Mouse (Mus musculus): ENCODE measurements around the gene Spg7. TPM values are rescaled to one million over a fixed set of nuclear protein-coding genes. Genes with fewer than 3 reads are reported as not detected.
"Not testable (repeated sequence)": the region's sequence is repeated elsewhere in the genome, so short reads cannot be mapped to it uniquely, and the experiment has no call there.

Gene Spg7
- total RNA-seq, 2 experiments from 2014 or later = 70.4 to 71.3 TPM

DNA sequence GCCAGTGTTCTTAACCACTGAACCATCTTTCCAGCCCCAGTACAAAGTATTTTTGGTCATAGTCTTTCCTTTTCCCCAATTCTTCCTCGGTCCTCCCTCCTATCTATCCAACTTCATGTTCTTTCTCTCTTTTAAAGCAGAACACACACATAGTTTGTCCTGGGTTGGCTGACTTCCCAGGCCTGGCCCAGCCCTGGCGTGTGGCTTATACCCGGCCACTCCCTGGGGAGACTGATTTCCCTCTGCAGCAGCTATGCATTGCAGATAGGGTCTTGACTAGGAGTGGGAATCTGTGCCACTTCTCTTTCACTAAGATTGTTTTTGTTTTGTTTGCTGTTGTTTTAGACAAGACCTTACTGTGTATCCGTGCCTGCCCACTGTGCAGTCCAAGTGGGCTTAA is 8.4 kb downstream of the Spg7 start:
- intact Hi-C loops (cut with DNase I) = no loop called here
- DNase-seq (ENCODE audit: extremely low spot score in 1 of 2, low spot score in 2 of 2) = peak in 1 of 2 experiments; percentile 43

DNA sequence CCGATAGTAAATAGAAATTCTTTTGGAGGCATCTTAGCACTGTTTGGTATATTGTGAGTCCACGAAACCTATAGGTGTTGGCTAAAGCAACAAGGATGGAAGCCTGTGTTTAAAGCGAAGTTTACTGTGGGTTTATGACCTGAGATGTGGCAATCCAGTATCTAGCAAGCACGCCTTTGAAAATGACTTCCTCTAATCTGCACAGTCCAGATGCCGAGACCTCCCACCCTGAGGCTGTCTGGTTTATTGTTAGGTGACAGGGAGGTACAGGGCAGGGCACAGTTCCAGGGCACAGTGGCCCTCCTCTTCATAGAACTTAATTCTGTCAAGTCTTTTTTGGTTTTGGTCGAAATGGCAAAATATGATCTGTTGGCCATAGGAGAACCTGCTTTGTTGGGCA is 14.5 kb downstream of the Spg7 start:
- no peak for DNase-seq (ENCODE audit: extremely low spot score in 1 of 2, low spot score in 2 of 2)
- intact Hi-C loops (cut with DNase I) = no loop called here

DNA sequence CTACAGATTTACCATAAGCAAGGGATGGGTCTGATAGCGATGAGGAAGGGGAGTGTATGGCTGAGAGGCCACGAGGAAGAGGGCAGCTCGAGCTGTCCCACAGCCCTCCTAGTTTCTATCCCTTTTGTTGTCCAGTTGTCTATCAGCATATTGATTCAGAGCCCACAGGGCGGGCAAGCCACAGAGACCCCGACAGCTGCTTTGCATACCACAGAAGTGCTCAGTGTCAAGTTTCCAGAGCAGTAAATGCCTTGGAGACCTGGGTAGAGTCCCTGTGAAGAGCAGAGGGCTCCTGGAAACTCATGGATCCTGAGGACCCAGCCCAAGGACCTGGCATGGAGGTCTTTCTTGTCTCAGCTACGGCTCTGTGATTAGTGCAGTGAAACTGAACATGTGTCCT is 20.3 kb downstream of the Spg7 start:
- intact Hi-C loops (cut with DNase I) = no loop called here
- no peak for DNase-seq (ENCODE audit: extremely low spot score in 1 of 2, low spot score in 2 of 2)

GRCm38 (mm10) chr8:123083610-123084009 is 20.9 kb downstream of the Spg7 start:
- DNase-seq (ENCODE audit: extremely low spot score in 1 of 2, low spot score in 2 of 2) = peak; percentile 43 to 61
- intact Hi-C loops (cut with DNase I) = no loop called here

GRCm38 (mm10) chr8:123087289-123087688 is 24.5 kb downstream of the Spg7 start:
- DNase-seq (ENCODE audit: extremely low spot score in 1 of 2, low spot score in 2 of 2) = no peak
- intact Hi-C loops (cut with DNase I) = no loop called here

DNA sequence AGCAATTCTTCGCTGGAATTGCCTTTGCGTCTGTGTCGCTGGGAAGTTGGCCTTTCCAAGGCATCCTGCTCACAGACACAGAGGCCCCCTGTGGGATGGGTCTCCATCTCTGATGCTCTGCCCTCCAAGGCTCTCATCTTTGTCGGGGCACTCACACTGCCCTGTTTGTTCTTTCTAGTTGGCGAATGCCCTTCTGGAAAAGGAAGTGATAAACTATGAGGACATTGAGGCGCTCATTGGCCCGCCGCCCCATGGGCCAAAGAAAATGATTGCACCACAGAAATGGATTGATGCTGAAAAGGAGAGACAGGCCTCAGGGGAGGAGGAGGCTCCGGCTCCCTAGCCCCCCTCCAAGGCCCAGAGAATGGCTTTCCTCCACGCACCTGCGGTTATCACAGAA is 34.5 kb downstream of the Spg7 start:
- intact Hi-C loops (cut with DNase I) = no loop called here
- DNase-seq (ENCODE audit: extremely low spot score in 1 of 2, low spot score in 2 of 2) = no peak

DNA sequence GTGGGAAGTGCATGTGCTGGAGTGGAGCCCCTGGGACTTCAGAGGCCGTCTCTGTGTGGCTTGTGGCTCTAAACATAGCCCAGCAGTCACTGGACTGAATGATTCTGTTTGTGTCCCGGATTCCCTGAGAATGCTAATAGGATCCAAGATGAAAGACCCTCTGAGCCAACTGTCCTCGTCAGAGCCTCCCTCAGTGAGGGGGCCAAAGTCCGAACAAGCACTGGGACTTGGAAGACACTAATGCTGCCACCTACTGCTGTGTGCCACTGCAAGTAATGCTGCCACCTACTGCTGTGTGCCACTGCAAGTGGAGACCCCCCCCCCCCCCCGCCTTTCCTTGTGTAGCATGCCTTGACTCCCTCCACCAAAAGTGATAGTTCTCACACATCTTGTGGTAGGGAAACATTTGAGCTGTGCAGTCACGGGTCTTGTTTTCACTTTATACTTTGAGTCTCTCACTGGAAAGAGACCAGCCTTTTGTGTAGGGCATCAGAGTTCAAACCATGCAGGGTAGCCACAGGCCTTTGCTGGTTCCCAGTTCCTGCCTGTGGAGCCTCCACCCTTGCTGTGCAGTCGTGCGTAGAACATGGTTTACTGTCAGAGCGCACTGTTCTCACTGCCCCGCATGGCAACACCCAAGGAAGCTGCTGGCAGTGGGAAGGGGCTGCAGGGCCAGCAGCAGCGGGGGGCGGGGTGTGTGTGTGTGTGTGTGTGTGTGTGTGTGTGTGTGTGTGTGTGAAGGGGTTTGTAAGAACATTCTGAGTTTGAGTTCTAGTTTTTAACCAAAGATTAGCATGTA is 35.2 kb downstream of the Spg7 start:
- DNase-seq (ENCODE audit: extremely low spot score in 1 of 2, low spot score in 2 of 2) = peak; percentile 39 to 69
- intact Hi-C loops (cut with DNase I) = no loop called here

- DNase-seq (ENCODE audit: extremely low spot score in 1 of 2, low spot score in 2 of 2) = no peak
- intact Hi-C loops (cut with DNase I) = loop anchor here (5.0 kb wide), 1 partner anchor 58 kb away; the partner anchor contains the start of gene Ankrd11
Measured at GRCm38 (mm10) chr8:123100288-123100687, 37.5 kb downstream of the Spg7 start.

- intact Hi-C loops (cut with DNase I) = loop anchor here (5.0 kb wide), 1 partner anchor 59 kb away; the partner anchor contains the start of gene Ankrd11
- DNase-seq (ENCODE audit: extremely low spot score in 1 of 2, low spot score in 2 of 2) = no peak
Measured at GRCm38 (mm10) chr8:123101244-123101643, 38.5 kb downstream of the Spg7 start.

DNA sequence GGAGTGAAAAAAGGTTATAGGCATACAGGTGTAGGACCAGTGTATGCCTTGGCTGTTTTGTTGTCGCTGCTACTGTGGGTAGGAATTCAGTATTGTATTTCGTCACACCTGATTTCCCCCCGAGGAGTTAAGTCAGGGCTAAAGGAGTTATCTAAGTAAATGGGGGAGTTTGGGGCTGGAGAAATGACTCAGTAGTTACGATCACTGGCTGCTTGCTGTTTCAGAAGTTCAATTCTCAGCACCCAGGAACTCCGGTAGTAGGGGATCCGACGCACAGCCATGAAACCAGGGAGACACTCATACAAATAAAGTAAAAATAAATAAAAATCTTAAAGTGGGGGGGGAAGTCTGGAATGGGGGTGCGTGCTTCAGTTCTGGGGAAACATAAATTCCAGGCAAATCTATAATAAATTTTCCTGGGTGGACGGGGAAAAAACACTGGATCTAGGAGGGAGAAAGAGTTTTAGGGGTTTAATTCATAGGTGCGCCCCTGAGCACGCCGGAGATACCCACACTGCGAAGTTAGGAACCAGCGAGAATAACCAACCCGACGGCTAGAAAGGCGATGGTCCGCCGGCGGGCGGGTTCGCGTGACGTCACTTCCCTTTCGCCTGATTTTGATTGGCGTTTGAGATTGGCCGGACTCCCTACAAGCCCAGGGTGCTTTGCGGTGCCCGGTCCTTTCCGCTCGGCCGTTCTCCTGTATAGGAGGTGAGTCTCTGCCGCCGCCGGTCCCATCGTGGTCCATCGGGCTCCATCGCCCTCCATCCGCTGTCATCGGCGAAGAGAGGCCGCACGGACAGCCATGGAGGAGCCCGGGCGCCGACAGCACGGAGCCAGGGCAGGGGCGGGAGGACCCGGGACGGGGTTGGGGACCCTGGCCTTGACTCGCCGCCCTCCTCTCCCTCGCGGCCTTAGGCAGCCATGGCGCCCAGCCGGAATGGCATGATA is 39.3 kb downstream of the Spg7 start, which contains the start of gene Rpl13:
Gene Rpl13 (plus strand): TSS at position 616 of the 951 bp plus-strand sequence.
- DNase-seq (ENCODE audit: extremely low spot score in 1 of 2, low spot score in 2 of 2) = peak; percentile 98
- intact Hi-C loops (cut with DNase I) = loop anchor here (5.0 kb wide), 1 partner anchor 60 kb away; the partner anchor contains the start of gene Ankrd11

- intact Hi-C loops (cut with DNase I) = loop anchor here (5.0 kb wide), 1 partner anchor 61 kb away; the partner anchor contains the start of gene Ankrd11
- DNase-seq (ENCODE audit: extremely low spot score in 1 of 2, low spot score in 2 of 2) = not testable (repeated sequence)
Measured at GRCm38 (mm10) chr8:123102855-123103254, 40.1 kb downstream of the Spg7 start.

DNA sequence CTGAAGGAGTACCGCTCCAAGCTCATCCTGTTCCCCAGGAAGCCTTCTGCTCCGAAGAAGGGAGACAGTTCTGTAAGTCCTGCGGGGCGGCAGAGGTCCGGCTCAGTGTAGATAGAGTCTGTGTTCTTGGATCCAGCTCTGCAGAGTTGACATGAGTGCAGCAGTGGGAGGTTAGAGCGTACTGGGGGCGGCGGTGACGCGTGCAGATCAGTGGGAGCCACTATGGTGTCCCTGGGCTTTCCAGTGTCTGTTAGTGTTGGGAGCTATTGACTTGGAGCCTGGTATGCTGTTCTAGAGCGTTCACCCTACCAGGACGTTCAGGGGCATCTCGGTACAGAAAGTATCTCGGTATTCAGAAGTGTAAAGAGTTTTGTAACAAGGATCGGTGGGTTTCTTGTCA is 40.5 kb downstream of the Spg7 start:
- intact Hi-C loops (cut with DNase I) = loop anchor here (5.0 kb wide), 1 partner anchor 61 kb away; the partner anchor contains the start of gene Ankrd11
- no peak for DNase-seq (ENCODE audit: extremely low spot score in 1 of 2, low spot score in 2 of 2)

DNA sequence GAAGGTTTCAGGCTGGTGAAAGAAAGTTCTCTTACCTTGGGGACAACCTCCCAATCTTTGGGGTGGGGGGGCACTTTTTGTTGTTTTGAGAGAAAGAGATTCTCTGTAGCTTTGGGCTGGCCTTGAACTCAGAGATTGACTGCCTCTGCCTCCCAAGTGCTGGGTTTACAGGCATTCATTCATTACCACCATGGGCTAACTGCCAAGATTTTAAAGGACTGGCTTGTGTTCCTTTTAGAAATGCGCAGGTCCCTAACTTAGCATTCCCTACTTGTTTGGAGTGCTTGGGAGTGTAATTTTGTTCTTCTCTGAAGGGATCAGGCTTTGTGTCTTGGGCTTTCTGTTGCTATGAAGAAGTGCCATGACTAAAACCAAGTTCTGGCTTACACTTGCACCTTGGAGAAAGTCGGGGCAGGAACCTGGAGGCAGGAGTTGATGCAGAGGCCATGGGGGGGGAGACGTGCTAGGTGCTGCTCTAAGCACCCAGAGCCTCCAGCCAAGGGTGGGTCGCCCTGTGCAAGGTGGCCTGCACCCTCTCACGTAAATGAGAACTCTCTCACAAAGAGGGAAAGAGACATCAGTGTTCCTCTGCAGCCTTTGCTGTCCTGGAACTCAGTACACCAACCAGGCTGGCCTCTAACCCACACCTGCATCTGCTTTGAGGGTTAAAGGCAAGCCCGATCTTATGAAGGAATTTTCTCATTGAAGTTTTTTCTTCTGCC is 41.5 kb downstream of the Spg7 start:
- no peak for DNase-seq (ENCODE audit: extremely low spot score in 1 of 2, low spot score in 2 of 2)
- intact Hi-C loops (cut with DNase I) = loop anchor here (5.0 kb wide), 1 partner anchor 62 kb away; the partner anchor contains the start of gene Ankrd11

DNA sequence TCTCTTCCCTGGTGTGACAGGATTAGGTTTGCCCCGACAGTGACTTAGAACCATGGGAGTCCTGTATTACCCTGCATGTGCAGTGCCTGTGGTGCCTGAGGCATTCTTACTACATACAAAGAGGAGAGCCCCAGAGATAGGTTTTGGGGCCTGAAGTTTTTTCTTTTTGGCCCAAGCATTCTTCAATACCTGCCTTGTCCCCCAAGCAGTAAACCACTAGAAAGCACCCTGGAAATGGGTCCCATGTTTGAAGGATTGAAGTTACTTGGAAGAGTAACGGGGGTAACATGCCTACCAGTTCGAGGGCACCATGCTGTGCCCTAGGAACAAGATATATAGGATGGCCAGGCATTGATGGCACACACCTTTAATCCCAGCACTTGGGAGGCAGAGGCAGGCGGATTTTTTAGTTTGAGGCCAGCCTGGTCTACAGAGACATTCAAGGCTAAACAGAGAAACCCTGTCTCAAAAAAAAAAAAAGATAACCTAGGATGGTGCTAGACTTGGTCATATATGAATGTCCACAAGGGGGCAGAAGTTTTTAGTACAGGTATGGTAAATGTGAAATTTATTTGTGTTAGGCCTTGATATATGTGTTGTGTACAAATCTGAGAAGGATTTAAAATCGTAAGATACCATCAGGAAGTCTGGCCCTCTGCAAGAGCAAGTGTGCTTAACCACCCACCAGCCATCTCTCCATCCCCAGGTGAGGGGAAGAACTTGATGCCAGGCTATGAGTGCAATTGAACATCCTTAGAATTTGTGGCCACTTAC is 43.0 kb downstream of the Spg7 start:
- intact Hi-C loops (cut with DNase I) = loop anchor here (5.0 kb wide), 1 partner anchor 97 kb away; no protein-coding TSS in a partner anchor
- no peak for DNase-seq (ENCODE audit: extremely low spot score in 1 of 2, low spot score in 2 of 2)

- intact Hi-C loops (cut with DNase I) = loop anchor here (5.0 kb wide), 1 partner anchor 96 kb away; no protein-coding TSS in a partner anchor
- no peak for DNase-seq (ENCODE audit: extremely low spot score in 1 of 2, low spot score in 2 of 2)
Measured at GRCm38 (mm10) chr8:123106531-123106930, 43.8 kb downstream of the Spg7 start.

- intact Hi-C loops (cut with DNase I) = loop anchor here (5.0 kb wide), 1 partner anchor 94 kb away; no protein-coding TSS in a partner anchor
- DNase-seq (ENCODE audit: extremely low spot score in 1 of 2, low spot score in 2 of 2) = no peak
Measured at GRCm38 (mm10) chr8:123108010-123108409, 45.3 kb downstream of the Spg7 start.

GRCm38 (mm10) chr8:123108953-123109352 is 46.2 kb downstream of the Spg7 start:
- intact Hi-C loops (cut with DNase I) = loop anchor here (5.0 kb wide), 1 partner anchor 93 kb away; no protein-coding TSS in a partner anchor
- no peak for DNase-seq (ENCODE audit: extremely low spot score in 1 of 2, low spot score in 2 of 2)

GRCm38 (mm10) chr8:123110649-123111048 is 47.9 kb downstream of the Spg7 start:
- DNase-seq (ENCODE audit: extremely low spot score in 1 of 2, low spot score in 2 of 2) = peak in 1 of 2 experiments; percentile 64
- intact Hi-C loops (cut with DNase I) = no loop called here
